Mouse (Mus musculus): Measurements from ENCODE around the gene Pdpk1. TPM values are rescaled to one million over a fixed set of nuclear protein-coding genes. Genes with fewer than 3 reads are reported as not detected.
A peak's percentile ranks its signal among the peaks of the same experiment; 100 is the strongest.
"Not testable (repeated sequence)": the region's sequence is repeated elsewhere in the genome, so short reads cannot be mapped to it uniquely, and the experiment has no call there.

Gene Pdpk1
- polyA plus RNA-seq, 1 experiment from 2014 or later: 45.6 TPM

DNA sequence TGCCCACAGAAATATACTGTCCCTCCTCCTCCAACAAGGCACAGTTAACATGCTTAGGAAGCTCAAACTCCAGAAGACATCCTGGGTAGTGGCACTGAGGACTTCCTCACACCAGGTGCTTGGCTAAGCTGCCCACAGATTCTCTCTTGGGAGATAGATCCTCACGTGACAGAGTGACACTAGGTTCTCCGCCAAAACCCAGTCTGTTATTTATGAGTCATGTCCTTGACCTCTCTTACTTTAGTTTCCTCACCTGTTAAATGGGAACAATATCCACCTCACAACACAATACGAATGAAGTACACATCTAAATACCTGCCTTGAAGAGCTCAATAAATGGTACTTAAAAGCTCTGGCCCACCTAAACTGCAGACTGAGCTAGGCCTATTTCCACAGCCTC is 11.5 kb downstream of the Pdpk1 start:
- no peaks in the 10 kb centered on the region for H3K27me3 ChIP-seq (ENCODE audit: control insufficient read depth, insufficient read depth, low read length)
- WGBS: 83% methylated on average over 3 of the region's 3 CpGs
- no peak overlapping the region for H3K4me2 ChIP-seq (ENCODE audit: low read length)
- ATAC-seq (ENCODE audit: insufficient number of reproducible peaks, insufficient read depth, low FRiP score, low read depth): no peak
- H3K4me1 ChIP-seq (ENCODE audit: control insufficient read depth in 2 of 2, insufficient read depth in 2 of 2, low read length in 2 of 2): peaks cover 5 to 41% of the 10 kb centered on the region in 2 experiments; a peak in 3 of 4 replicates
- H3K36me3 ChIP-seq (ENCODE audit: control insufficient read depth, insufficient read depth, low read length): no peaks in the 10 kb centered on the region
- H3K9me3 ChIP-seq (ENCODE audit: control insufficient read depth, low read length): no peaks in the 10 kb centered on the region
- H3K4me3 ChIP-seq (ENCODE audit: control insufficient read depth in 1 of 2, insufficient read depth in 1 of 2, low read depth in 1 of 2, low read length in 2 of 2): no peak overlapping the region
- H3K9ac ChIP-seq (ENCODE audit: low read length): no peak overlapping the region
- H3K27ac ChIP-seq (replicated peaks in 1 of 2; ENCODE audit: control insufficient read depth in 1 of 2, insufficient read depth in 1 of 2, low read depth in 2 of 2, low read length in 2 of 2): no peak overlapping the region

DNA sequence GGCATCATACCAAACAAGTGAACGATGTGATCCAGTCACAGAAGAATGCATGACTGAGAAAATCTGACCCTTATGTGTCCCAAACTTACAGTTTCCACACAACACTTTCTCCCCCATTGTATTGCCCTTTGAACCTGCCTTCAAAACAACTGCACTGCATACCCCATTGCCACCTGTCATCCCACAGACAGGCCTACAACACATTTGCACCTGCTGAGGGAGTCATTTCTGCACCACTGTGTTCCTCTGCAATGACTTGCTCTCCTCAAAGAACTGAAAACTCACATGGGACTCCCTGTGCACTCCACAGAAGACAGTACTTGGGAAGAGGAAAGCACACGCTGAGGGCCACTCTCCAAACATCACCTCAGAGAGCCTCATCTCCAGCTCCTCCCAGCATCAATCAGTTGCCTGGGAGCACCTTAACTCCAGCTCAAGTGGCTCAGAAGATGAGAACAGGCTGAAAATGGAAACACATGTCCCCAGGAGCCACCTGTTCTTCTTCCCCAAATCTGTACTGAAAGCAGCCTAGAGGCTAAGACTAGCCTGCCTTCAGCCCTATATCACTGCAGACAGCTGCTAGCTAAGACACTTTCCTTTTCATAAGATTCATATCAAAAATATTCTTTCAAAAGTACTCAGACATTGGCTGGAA is 13.4 kb downstream of the Pdpk1 start:
- Histone ChIP-seq H3K4me1 (ENCODE audit: control insufficient read depth in 2 of 2, insufficient read depth in 2 of 2, low read length in 2 of 2) (peaks cover 5 to 40% of the 10 kb centered on the region in 2 experiments; a peak in 3 of 4 replicates), H3K9ac (ENCODE audit: low read length) (no peak overlapping the region; the same call in 1 of the 2 replicates), H3K9me3 (ENCODE audit: control insufficient read depth, low read length) (no peaks in the 10 kb centered on the region), H3K36me3 (ENCODE audit: control insufficient read depth, insufficient read depth, low read length) (no peaks in the 10 kb centered on the region), H3K27me3 (ENCODE audit: control insufficient read depth, insufficient read depth, low read length) (no peaks in the 10 kb centered on the region), H3K27ac (replicated peaks in 1 of 2; ENCODE audit: control insufficient read depth in 1 of 2, insufficient read depth in 1 of 2, low read depth in 2 of 2, low read length in 2 of 2) (0 out of 4 replicates have a peak overlapping the region, but pooled peaks of 1 of the 2 experiments have one; percentile 11), H3K4me2 (ENCODE audit: low read length) (no peak overlapping the region), H3K4me3 (ENCODE audit: control insufficient read depth in 1 of 2, insufficient read depth in 1 of 2, low read depth in 1 of 2, low read length in 2 of 2) (no peak overlapping the region)
- ATAC-seq (ENCODE audit: insufficient number of reproducible peaks, insufficient read depth, low FRiP score, low read depth): no peak
- 47% methylated on average over 2 of the region's 2 CpGs for WGBS

DNA sequence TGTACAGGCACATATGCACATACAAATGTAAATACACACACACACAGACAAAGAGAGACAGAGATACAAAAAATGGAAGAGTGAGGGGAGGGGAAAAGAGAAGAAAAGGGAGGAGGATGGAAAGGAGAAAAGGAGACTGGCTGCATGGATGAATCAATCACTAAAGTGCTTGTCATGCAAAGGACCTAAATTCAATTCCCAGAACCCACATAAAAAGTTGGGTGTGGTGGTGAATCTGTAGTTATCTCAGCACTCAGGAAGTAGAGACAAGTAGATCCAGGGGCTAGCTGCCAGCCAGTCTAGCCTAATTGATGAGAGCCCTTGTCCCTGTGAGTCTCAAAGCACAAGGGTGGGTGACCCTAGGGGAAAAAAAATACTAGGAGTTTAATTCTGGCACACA is 16.7 kb downstream of the Pdpk1 start:
- ATAC-seq (ENCODE audit: insufficient number of reproducible peaks, insufficient read depth, low FRiP score, low read depth): no peak

DNA sequence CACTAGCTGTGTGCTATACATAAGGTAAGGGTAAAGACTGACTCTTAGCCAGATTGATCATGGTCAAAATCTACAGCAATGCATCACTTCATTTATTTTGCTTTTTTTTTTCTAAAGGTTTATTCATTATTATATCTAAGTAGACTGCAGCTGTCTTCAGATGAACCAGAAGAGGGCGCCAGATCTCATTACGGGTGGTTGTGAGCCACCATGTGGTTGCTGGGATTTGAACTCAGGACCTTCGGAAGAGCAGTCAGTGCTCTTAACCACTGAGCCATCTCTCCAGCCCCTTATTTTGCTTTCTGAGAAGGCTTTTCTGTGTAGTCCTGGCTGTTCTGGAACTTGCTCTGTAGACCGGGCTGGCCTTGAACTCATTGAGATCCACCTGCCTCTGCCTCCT is 17.8 kb downstream of the Pdpk1 start:
- H3K4me1 ChIP-seq (ENCODE audit: control insufficient read depth in 2 of 2, insufficient read depth in 2 of 2, low read length in 2 of 2): peaks cover 2 to 23% of the 10 kb centered on the region in 2 experiments; a peak in 3 of 4 replicates
- not testable (repeated sequence) for H3K27me3 ChIP-seq (ENCODE audit: control insufficient read depth, insufficient read depth, low read length); H3K9me3 ChIP-seq (ENCODE audit: control insufficient read depth, low read length); ATAC-seq (ENCODE audit: insufficient number of reproducible peaks, insufficient read depth, low FRiP score, low read depth); H3K4me3 ChIP-seq (ENCODE audit: control insufficient read depth in 1 of 2, insufficient read depth in 1 of 2, low read depth in 1 of 2, low read length in 2 of 2); H3K27ac ChIP-seq (replicated peaks in 1 of 2; ENCODE audit: control insufficient read depth in 1 of 2, insufficient read depth in 1 of 2, low read depth in 2 of 2, low read length in 2 of 2); H3K9ac ChIP-seq (ENCODE audit: low read length); H3K36me3 ChIP-seq (ENCODE audit: control insufficient read depth, insufficient read depth, low read length); H3K4me2 ChIP-seq (ENCODE audit: low read length)
- WGBS: 92% methylated on average over 4 of the region's 4 CpGs

More for the DNA sequence above, 16.7 kb downstream of the Pdpk1 start:
- H3K4me2 ChIP-seq (ENCODE audit: low read length): no peak overlapping the region
- no peak overlapping the region for H3K9ac ChIP-seq (ENCODE audit: low read length)
- H3K36me3 ChIP-seq (ENCODE audit: control insufficient read depth, insufficient read depth, low read length): no peaks in the 10 kb centered on the region
- H3K9me3 ChIP-seq (ENCODE audit: control insufficient read depth, low read length): no peaks in the 10 kb centered on the region
- peaks cover 2 to 25% of the 10 kb centered on the region in 2 experiments; a peak in 3 of 4 replicates for H3K4me1 ChIP-seq (ENCODE audit: control insufficient read depth in 2 of 2, insufficient read depth in 2 of 2, low read length in 2 of 2)
- no peaks in the 10 kb centered on the region for H3K27me3 ChIP-seq (ENCODE audit: control insufficient read depth, insufficient read depth, low read length)
- no peak overlapping the region for H3K27ac ChIP-seq (replicated peaks in 1 of 2; ENCODE audit: control insufficient read depth in 1 of 2, insufficient read depth in 1 of 2, low read depth in 2 of 2, low read length in 2 of 2)
- H3K4me3 ChIP-seq (ENCODE audit: control insufficient read depth in 1 of 2, insufficient read depth in 1 of 2, low read depth in 1 of 2, low read length in 2 of 2): no peak overlapping the region

DNA sequence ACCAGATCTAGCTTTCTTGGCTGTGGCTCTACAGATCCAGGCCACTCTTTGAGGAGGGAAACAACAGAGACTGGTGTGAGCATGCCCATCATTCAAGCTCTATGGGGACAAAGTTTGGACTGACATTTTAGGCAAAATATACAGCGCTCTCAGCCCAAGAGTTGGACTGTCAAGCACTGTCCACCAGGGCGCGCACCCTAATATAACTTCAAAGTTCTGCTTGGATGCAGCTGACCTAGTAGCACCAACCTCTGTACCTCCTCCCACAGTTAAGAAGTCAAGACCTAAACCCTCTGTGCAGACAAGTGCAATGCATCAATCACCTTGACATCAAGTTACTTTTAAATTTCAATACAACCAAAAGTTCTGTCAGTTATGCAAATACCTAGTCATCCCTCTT is 19.2 kb downstream of the Pdpk1 start:
- Histone ChIP-seq H3K9ac (ENCODE audit: low read length) (no peak overlapping the region), H3K4me3 (ENCODE audit: control insufficient read depth in 1 of 2, insufficient read depth in 1 of 2, low read depth in 1 of 2, low read length in 2 of 2) (no peak overlapping the region), H3K27ac (replicated peaks in 1 of 2; ENCODE audit: control insufficient read depth in 1 of 2, insufficient read depth in 1 of 2, low read depth in 2 of 2, low read length in 2 of 2) (no peak overlapping the region), H3K27me3 (ENCODE audit: control insufficient read depth, insufficient read depth, low read length) (no peaks in the 10 kb centered on the region), H3K36me3 (ENCODE audit: control insufficient read depth, insufficient read depth, low read length) (no peaks in the 10 kb centered on the region), H3K4me1 (ENCODE audit: control insufficient read depth in 2 of 2, insufficient read depth in 2 of 2, low read length in 2 of 2) (peaks cover 0 to 9% of the 10 kb centered on the region in 2 experiments; a peak in 1 of 4 replicates), H3K4me2 (ENCODE audit: low read length) (no peak overlapping the region), H3K9me3 (ENCODE audit: control insufficient read depth, low read length) (no peaks in the 10 kb centered on the region)
- no peak for ATAC-seq (ENCODE audit: insufficient number of reproducible peaks, insufficient read depth, low FRiP score, low read depth)
- 85% methylated on average over 3 of the region's 3 CpGs for WGBS

DNA sequence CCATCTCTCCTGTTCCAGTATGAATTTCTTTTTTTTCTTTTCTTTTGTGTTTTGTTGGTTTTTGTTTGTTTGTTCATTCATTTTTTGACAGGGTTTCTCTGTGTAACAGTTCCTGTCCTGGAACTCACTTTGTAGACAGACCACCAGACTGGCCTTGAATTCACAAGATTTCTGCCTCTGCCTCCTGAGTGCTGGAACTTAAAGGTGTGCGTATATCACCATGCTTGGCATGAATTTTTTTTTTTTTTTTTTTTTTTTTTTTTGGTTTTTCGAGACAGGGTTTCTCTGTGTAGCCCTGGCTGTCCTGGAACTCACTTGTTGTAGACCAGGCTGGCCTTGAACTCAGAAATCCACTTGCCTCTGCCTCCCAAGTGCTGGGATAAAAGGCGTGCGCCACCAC is 21.5 kb downstream of the Pdpk1 start:
- H3K27ac ChIP-seq (replicated peaks in 1 of 2; ENCODE audit: control insufficient read depth in 1 of 2, insufficient read depth in 1 of 2, low read depth in 2 of 2, low read length in 2 of 2); H3K4me3 ChIP-seq (ENCODE audit: control insufficient read depth in 1 of 2, insufficient read depth in 1 of 2, low read depth in 1 of 2, low read length in 2 of 2); H3K4me2 ChIP-seq (ENCODE audit: low read length); ATAC-seq (ENCODE audit: insufficient number of reproducible peaks, insufficient read depth, low FRiP score, low read depth); H3K4me1 ChIP-seq (ENCODE audit: control insufficient read depth in 2 of 2, insufficient read depth in 2 of 2, low read length in 2 of 2); H3K36me3 ChIP-seq (ENCODE audit: control insufficient read depth, insufficient read depth, low read length); H3K27me3 ChIP-seq (ENCODE audit: control insufficient read depth, insufficient read depth, low read length); H3K9ac ChIP-seq (ENCODE audit: low read length); H3K9me3 ChIP-seq (ENCODE audit: control insufficient read depth, low read length): not testable (repeated sequence)
- 88% methylated on average over 4 of the region's 4 CpGs for WGBS

DNA sequence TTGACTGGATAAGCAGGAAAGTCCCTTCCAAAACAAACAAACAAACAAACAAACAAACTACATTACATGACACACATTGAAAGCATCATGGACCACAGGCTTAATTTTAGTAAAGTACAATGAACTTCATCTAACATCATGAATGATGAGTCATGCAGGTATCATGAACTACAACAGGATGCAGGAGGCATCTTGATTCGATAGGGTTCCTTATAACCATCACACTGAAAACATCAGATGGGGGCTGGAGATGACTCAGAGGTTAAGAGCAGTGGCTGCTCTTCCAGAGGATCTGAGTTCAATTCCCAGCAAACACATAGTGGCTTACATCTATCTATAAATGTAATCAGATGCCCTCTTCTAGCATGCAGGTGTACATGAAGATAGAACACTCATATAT is 23.1 kb downstream of the Pdpk1 start:
- ATAC-seq (ENCODE audit: insufficient number of reproducible peaks, insufficient read depth, low FRiP score, low read depth): no peak
- WGBS: 78% methylated on average over 1 of the region's 1 CpGs
- no peaks in the 10 kb centered on the region for H3K9me3 ChIP-seq (ENCODE audit: control insufficient read depth, low read length)

DNA sequence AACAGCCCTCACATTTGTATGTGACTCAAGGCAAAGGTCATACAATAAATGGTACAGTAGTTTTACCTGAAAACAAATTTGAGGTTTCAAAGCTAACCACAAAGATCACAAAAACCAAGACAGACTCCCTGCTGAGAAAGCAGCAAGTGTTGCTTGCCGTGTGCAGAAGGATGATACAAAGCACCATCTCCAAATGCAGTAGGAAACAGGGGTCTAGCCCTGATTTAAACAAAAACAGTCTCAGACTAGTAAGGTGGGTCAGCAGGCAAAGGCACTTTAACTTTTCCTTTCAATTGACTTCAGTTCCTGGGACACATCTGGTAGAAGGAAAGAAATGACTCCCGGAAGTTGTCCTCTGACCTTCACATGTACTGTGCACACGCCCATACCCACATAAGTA is 23.9 kb downstream of the Pdpk1 start:
- H3K4me1 ChIP-seq (ENCODE audit: control insufficient read depth in 2 of 2, insufficient read depth in 2 of 2, low read length in 2 of 2): 0 out of 4 replicates have a peak, but pooled peaks cover 0 to 4% of the 10 kb centered on the region in 2 experiments
- H3K36me3 ChIP-seq (ENCODE audit: control insufficient read depth, insufficient read depth, low read length): no peaks in the 10 kb centered on the region
- ATAC-seq (ENCODE audit: insufficient number of reproducible peaks, insufficient read depth, low FRiP score, low read depth): no peak
- H3K9me3 ChIP-seq (ENCODE audit: control insufficient read depth, low read length): no peaks in the 10 kb centered on the region
- no peaks in the 10 kb centered on the region for H3K27me3 ChIP-seq (ENCODE audit: control insufficient read depth, insufficient read depth, low read length)
- WGBS: 83% methylated on average over 3 of the region's 3 CpGs
- no peak overlapping the region for H3K9ac ChIP-seq (ENCODE audit: low read length)
- no peak overlapping the region for H3K4me3 ChIP-seq (ENCODE audit: control insufficient read depth in 1 of 2, insufficient read depth in 1 of 2, low read depth in 1 of 2, low read length in 2 of 2)
- no peak overlapping the region for H3K4me2 ChIP-seq (ENCODE audit: low read length)
- no peak overlapping the region for H3K27ac ChIP-seq (replicated peaks in 1 of 2; ENCODE audit: control insufficient read depth in 1 of 2, insufficient read depth in 1 of 2, low read depth in 2 of 2, low read length in 2 of 2)

More for the DNA sequence above, 23.1 kb downstream of the Pdpk1 start:
- no peak overlapping the region for H3K4me3 ChIP-seq (ENCODE audit: control insufficient read depth in 1 of 2, insufficient read depth in 1 of 2, low read depth in 1 of 2, low read length in 2 of 2)
- H3K4me2 ChIP-seq (ENCODE audit: low read length): no peak overlapping the region
- no peak overlapping the region for H3K9ac ChIP-seq (ENCODE audit: low read length)
- H3K27me3 ChIP-seq (ENCODE audit: control insufficient read depth, insufficient read depth, low read length): no peaks in the 10 kb centered on the region
- no peaks in the 10 kb centered on the region for H3K36me3 ChIP-seq (ENCODE audit: control insufficient read depth, insufficient read depth, low read length)
- 0 out of 4 replicates have a peak, but pooled peaks cover 0 to 4% of the 10 kb centered on the region in 2 experiments for H3K4me1 ChIP-seq (ENCODE audit: control insufficient read depth in 2 of 2, insufficient read depth in 2 of 2, low read length in 2 of 2)
- no peak overlapping the region for H3K27ac ChIP-seq (replicated peaks in 1 of 2; ENCODE audit: control insufficient read depth in 1 of 2, insufficient read depth in 1 of 2, low read depth in 2 of 2, low read length in 2 of 2)
